Mouse (Mus musculus): Measurements from ENCODE around the gene Btbd17.
A peak's percentile ranks its signal among the peaks of the same experiment; 100 is the strongest.

Btbd17 gene

GRCm38 (mm10) chr11:114795848-114796322 is at the start of gene Btbd17:
Gene Btbd17 (minus strand): TSS chr11:114795945.
- peak; percentile 88 for DNase-seq (ENCODE audit: low spot score)

- DNase-seq (ENCODE audit: low spot score), result no peak
Observed at GRCm38 (mm10) chr11:114844464-114845220, 48.9 kb upstream of the Btbd17 start.

- DNase-seq (ENCODE audit: low spot score), result no peak
Observed at GRCm38 (mm10) chr11:114843818-114844463, 48.2 kb upstream of the Btbd17 start.

GRCm38 (mm10) chr11:114833166-114833565 is 37.4 kb upstream of the Btbd17 start:
- peak; percentile 42 for DNase-seq (ENCODE audit: low spot score)

GRCm38 (mm10) chr11:114830433-114830773 is 34.7 kb upstream of the Btbd17 start:
- no peak for DNase-seq (ENCODE audit: low spot score)

- peak; percentile 71 for DNase-seq (ENCODE audit: low spot score)
Observed at GRCm38 (mm10) chr11:114829499-114830432, 34.0 kb upstream of the Btbd17 start.

GRCm38 (mm10) chr11:114826686-114827085 is 30.9 kb upstream of the Btbd17 start:
- DNase-seq (ENCODE audit: low spot score), result no peak

GRCm38 (mm10) chr11:114823199-114823725 is 27.5 kb upstream of the Btbd17 start:
- peak; percentile 57 for DNase-seq (ENCODE audit: low spot score)

GRCm38 (mm10) chr11:114822727-114823126 is 27.0 kb upstream of the Btbd17 start:
- no peak for DNase-seq (ENCODE audit: low spot score)

- DNase-seq (ENCODE audit: low spot score), result no peak
Observed at GRCm38 (mm10) chr11:114821325-114821724, 25.6 kb upstream of the Btbd17 start.

GRCm38 (mm10) chr11:114820444-114820843 is 24.7 kb upstream of the Btbd17 start:
- no peak for DNase-seq (ENCODE audit: low spot score)

GRCm38 (mm10) chr11:114819110-114819509 is 23.4 kb upstream of the Btbd17 start:
- DNase-seq (ENCODE audit: low spot score), result no peak

- no peak for DNase-seq (ENCODE audit: low spot score)
Observed at GRCm38 (mm10) chr11:114818185-114818584, 22.4 kb upstream of the Btbd17 start.

- DNase-seq (ENCODE audit: low spot score), result no peak
Observed at GRCm38 (mm10) chr11:114816934-114817333, 21.2 kb upstream of the Btbd17 start.

GRCm38 (mm10) chr11:114814873-114815592 is 19.3 kb upstream of the Btbd17 start:
- no peak for DNase-seq (ENCODE audit: low spot score)

- peak; percentile 93 for DNase-seq (ENCODE audit: low spot score)
Observed at GRCm38 (mm10) chr11:114812731-114813240, 17.0 kb upstream of the Btbd17 start.

- DNase-seq (ENCODE audit: low spot score), result no peak
Observed at GRCm38 (mm10) chr11:114810344-114810743, 14.6 kb upstream of the Btbd17 start.

GRCm38 (mm10) chr11:114809371-114809770 is 13.6 kb upstream of the Btbd17 start:
- DNase-seq (ENCODE audit: low spot score), result no peak

- no peak for DNase-seq (ENCODE audit: low spot score)
Observed at GRCm38 (mm10) chr11:114807686-114808427, 12.1 kb upstream of the Btbd17 start.

GRCm38 (mm10) chr11:114807025-114807424 is 11.3 kb upstream of the Btbd17 start:
- no peak for DNase-seq (ENCODE audit: low spot score)
